Mouse (Mus musculus): ENCODE results near the gene Slc36a3.

- TF ChIP-seq POLR2A (IDR thresholded peaks at IDR 0.05; ENCODE audit: low read depth, low read length) (no peak), CTCF (IDR thresholded peaks at IDR 0.05; ENCODE audit: extremely low read depth, insufficient read length, insufficient replicate concordance, low read depth, low read length) (no peak)
Observed at GRCm38 (mm10) chr11:55079180-55079579, 72.3 kb downstream of the Slc36a3 start.

All from small intestine, adult 2 months (tissue).